In genomic region chr19:12820383-12820782, GRCm38 (mm10) we compare ENCODE assay signal across 9 mouse cellular contexts. TPM values are rescaled to one million over a fixed set of nuclear protein-coding genes. Genes with fewer than 3 reads are reported as not detected.
DNase-seq lines count a peak whose midpoint lies in the region; TF ChIP-seq lines count a peak whose summit lies in the region.
"Had no signal": no experiment of that assay in that cellular context is flagged by ENCODE, and none has a peak within 500 bp of the region (broad histone marks: within the 10 kb centered on the region; RNA-seq: fewer than 3 reads in every experiment).

No protein-coding gene starts in this region.

- intact Hi-C loops in left cerebral cortex, adult 2 months (cut with DNase I), result loop anchor here (5.0 to 10.0 kb wide), 2 partner anchors 223 to 686 kb away; partner anchors contain the start of gene Gm4952
- intact Hi-C loops in left cerebral cortex, postnatal 10 days (cut with DNase I), result no loop called here

- H3K4me3 ChIP-seq in left cerebral cortex, adult 2 months, result no peak overlapping the region
- H3K4me3 ChIP-seq: lung, embryonic 15.5 days had no signal

- TF ChIP-seq CTCF in left cerebral cortex, adult 2 months (IDR thresholded peaks at IDR 0.05), result peak; percentile 86

- no peak overlapping the region for H3K27ac ChIP-seq in left cerebral cortex, adult 2 months
- H3K27ac ChIP-seq: lung, embryonic 15.5 days had no signal

- peak; percentile 33 for DNase-seq in adrenal gland, postnatal 10 days
- DNase-seq in adrenal gland, postnatal 4 days (ENCODE audit: low spot score in 2 of 2), result no peak
- DNase-seq in left cerebral cortex, adult 2 months (ENCODE audit: extremely low spot score in 1 of 2, low spot score in 2 of 2), result no peak
- DNase-seq in left cerebral cortex, postnatal 10 days (ENCODE audit: extremely low spot score in 1 of 2, low spot score in 2 of 2), result no peak
- DNase-seq in ZHBTc4 (ENCODE audit: low read depth, low spot score), result peak; percentile 26
- peak; percentile 29 to 50 for DNase-seq in kidney, postnatal 36 days
- no peak for DNase-seq in ovary, postnatal 36 days (ENCODE audit: low spot score)
- DNase-seq in gastrocnemius, adult 8-10 months (ENCODE audit: low spot score in 2 of 2), result no peak

RNA-seq across cellular contexts. Expression of gene Lpxn, which starts 24.4 kb away (rescaled TPM):
- 1 to 10 TPM; 2.0 to 2.1 TPM for total RNA-seq in adrenal gland, postnatal 10 days (2021)
- total RNA-seq in adrenal gland, postnatal 4 days (2021), result 1 to 10 TPM; 1.7 to 2.1 TPM
- total RNA-seq in left cerebral cortex, adult 2 months (2021), result 1 to 10 TPM; 1.4 to 1.5 TPM
- total RNA-seq in left cerebral cortex, postnatal 10 days (2021), result 1 to 10 TPM; 1.1 to 1.5 TPM
- total RNA-seq in gastrocnemius, adult 8-10 months (2022), result under 1 TPM in 3 of 4 experiments, not detected in 1; 0.17 to 0.27 (median 0.22) TPM

RNA-seq across cellular contexts. Expression of gene Zfp91, which starts 24.5 kb away (rescaled TPM):
- total RNA-seq in adrenal gland, postnatal 10 days (2021), result 10 to 100 TPM; 80.6 to 86.3 TPM
- total RNA-seq in adrenal gland, postnatal 4 days (2021), result 10 to 100 TPM; 88.5 to 90.4 TPM
- 10 to 100 TPM; 89.2 to 97.0 TPM for total RNA-seq in left cerebral cortex, adult 2 months (2021)
- total RNA-seq in left cerebral cortex, postnatal 10 days (2021), result 10 to 100 TPM; 73.3 to 74.1 TPM
- 100 to 1,000 TPM; 130 to 182 (median 149) TPM for total RNA-seq in gastrocnemius, adult 8-10 months (2022)

RNA-seq across cellular contexts. Expression of gene Gm5244, which starts 26.1 kb away (rescaled TPM):
- not detected for total RNA-seq in adrenal gland, postnatal 10 days (2021)
- total RNA-seq in adrenal gland, postnatal 4 days (2021), result not detected
- not detected for total RNA-seq in left cerebral cortex, adult 2 months (2021)
- total RNA-seq in left cerebral cortex, postnatal 10 days (2021), result not detected
- total RNA-seq in gastrocnemius, adult 8-10 months (2022), result not detected

RNA-seq across cellular contexts. Expression of gene Olfr1444, which starts 36.7 kb away (rescaled TPM):
- total RNA-seq in adrenal gland, postnatal 10 days (2021), result not detected
- not detected for total RNA-seq in adrenal gland, postnatal 4 days (2021)
- total RNA-seq in left cerebral cortex, adult 2 months (2021), result not detected
- total RNA-seq in left cerebral cortex, postnatal 10 days (2021), result not detected
- not detected for total RNA-seq in gastrocnemius, adult 8-10 months (2022)

RNA-seq across cellular contexts. Expression of gene Cntf, which starts 55.0 kb away (rescaled TPM):
- total RNA-seq in adrenal gland, postnatal 10 days (2021), result 1 to 10 TPM; 2.9 to 3.5 TPM
- total RNA-seq in adrenal gland, postnatal 4 days (2021), result 1 to 10 TPM; 4.4 to 4.5 TPM
- 1 to 10 TPM; 2.3 to 4.0 TPM for total RNA-seq in left cerebral cortex, adult 2 months (2021)
- 1 to 10 TPM; 1.2 to 2.6 TPM for total RNA-seq in left cerebral cortex, postnatal 10 days (2021)
- 1 to 10 TPM in 3 of 4 experiments, under 1 TPM in 1; 0.92 to 2.5 (median 1.8) TPM for total RNA-seq in gastrocnemius, adult 8-10 months (2022)

Comparison
In these comparisons a context has a peak if more than half of its experiments do, and no peak if none do; other contexts are left out.
1. DNase-seq: peak in adrenal gland, postnatal 10 days (single experiment), ZHBTc4 (single experiment) and kidney, postnatal 36 days (2 of 2); none in adrenal gland, postnatal 4 days (0 of 2), left cerebral cortex, adult 2 months (0 of 2), left cerebral cortex, postnatal 10 days (0 of 2), ovary, postnatal 36 days (single experiment) and gastrocnemius, adult 8-10 months (0 of 2).